Mouse (Mus musculus): ENCODE data around the gene Des. TPM values are rescaled to one million over a fixed set of nuclear protein-coding genes. Genes with fewer than 3 reads are reported as not detected.

Gene Des
- polyA plus RNA-seq, 2 experiments: 53.7 to 78.6 TPM

GRCm38 (mm10) chr1:75413749-75414148, 53.6 kb downstream of the Des start:
- ATAC-seq (ENCODE audit: low FRiP score, low read depth) (no peak), DNase-seq (ENCODE audit: low spot score) (no peak)
- 71% methylated on average over 3 of the region's 3 CpGs for WGBS
- no peaks in the 10 kb centered on the region for H3K27me3 ChIP-seq (ENCODE audit: control insufficient read depth, insufficient read depth, low read length)
- no peaks in the 10 kb centered on the region for H3K9me3 ChIP-seq (ENCODE audit: control insufficient read depth, low read length)
- no peak overlapping the region for H3K4me3 ChIP-seq (replicated peaks; ENCODE audit: low read length)
- peaks cover 34% of the 10 kb centered on the region for H3K36me3 ChIP-seq (ENCODE audit: control insufficient read depth, insufficient read depth, low read length)
- TF ChIP-seq POLR2A (IDR thresholded peaks at IDR 0.05; ENCODE audit: borderline replicate concordance, extremely low read depth, insufficient read depth, insufficient read length): no peak
- H3K9ac ChIP-seq (ENCODE audit: low read depth, low read length, severe bottlenecking): no peak overlapping the region
- H3K4me1 ChIP-seq (ENCODE audit: control insufficient read depth, insufficient read depth, low read length): no peaks in the 10 kb centered on the region
- no peak overlapping the region for H3K4me2 ChIP-seq (replicated peaks; ENCODE audit: low read depth, low read length, severe bottlenecking)
- H3K27ac ChIP-seq (replicated peaks; ENCODE audit: low read depth, low read length): no peak overlapping the region

Other genes with a start within 250 kb of the Des start
- gene Nhej1, start 235.1 kb upstream of the Des start, polyA plus RNA-seq (2012; rRNA removed): 4.4 and 4.8 TPM in 2 replicates
- 7.8 and 10.8 TPM in 2 replicates for gene Nhej1, start 235.1 kb upstream of the Des start, polyA plus RNA-seq (2014; fragmentation: Nextera tagmentation; extraction: Ambion mirVana)
- 0.55 and 0.58 TPM in 2 replicates for gene Slc23a3, start 226.4 kb upstream of the Des start, polyA plus RNA-seq (2012; rRNA removed)
- 0.11 and 0.12 TPM in 2 replicates for gene Slc23a3, start 226.4 kb upstream of the Des start, polyA plus RNA-seq (2014; fragmentation: Nextera tagmentation; extraction: Ambion mirVana)
- gene Cnppd1, start 217.6 kb upstream of the Des start, polyA plus RNA-seq (2012; rRNA removed): 48.1 and 56.7 TPM in 2 replicates
- 37.8 and 39.7 TPM in 2 replicates for gene Cnppd1, start 217.6 kb upstream of the Des start, polyA plus RNA-seq (2014; fragmentation: Nextera tagmentation; extraction: Ambion mirVana)
- gene Retreg2, start 217.6 kb upstream of the Des start, polyA plus RNA-seq (2012; rRNA removed): 74.8 and 101 TPM in 2 replicates
- 46.4 and 48.1 TPM in 2 replicates for gene Retreg2, start 217.6 kb upstream of the Des start, polyA plus RNA-seq (2014; fragmentation: Nextera tagmentation; extraction: Ambion mirVana)
- 53.2 and 58.5 TPM in 2 replicates for gene Zfand2b, start 191.7 kb upstream of the Des start, polyA plus RNA-seq (2012; rRNA removed)
- gene Zfand2b, start 191.7 kb upstream of the Des start, polyA plus RNA-seq (2014; fragmentation: Nextera tagmentation; extraction: Ambion mirVana): 40.2 TPM in 2 replicates
- 27.3 and 34.2 TPM in 2 replicates for gene Abcb6, start 179.9 kb upstream of the Des start, polyA plus RNA-seq (2012; rRNA removed)
- gene Abcb6, start 179.9 kb upstream of the Des start, polyA plus RNA-seq (2014; fragmentation: Nextera tagmentation; extraction: Ambion mirVana): 29.7 and 34.1 TPM in 2 replicates
- gene Ankzf1, start 168.2 kb upstream of the Des start, polyA plus RNA-seq (2012; rRNA removed): 34.1 and 34.7 TPM in 2 replicates
- 19.2 and 23.2 TPM in 2 replicates for gene Ankzf1, start 168.2 kb upstream of the Des start, polyA plus RNA-seq (2014; fragmentation: Nextera tagmentation; extraction: Ambion mirVana)
- 46.1 and 62.3 TPM in 2 replicates for gene Atg9a, start 168.1 kb upstream of the Des start, polyA plus RNA-seq (2012; rRNA removed)
- 31.5 and 33.9 TPM in 2 replicates for gene Atg9a, start 168.1 kb upstream of the Des start, polyA plus RNA-seq (2014; fragmentation: Nextera tagmentation; extraction: Ambion mirVana)
- gene Glb1l, start 149.5 kb upstream of the Des start, polyA plus RNA-seq (2012; rRNA removed): 41.4 and 46.0 TPM in 2 replicates
- 17.7 and 18.2 TPM in 2 replicates for gene Glb1l, start 149.5 kb upstream of the Des start, polyA plus RNA-seq (2014; fragmentation: Nextera tagmentation; extraction: Ambion mirVana)
- gene Stk16, start 149.5 kb upstream of the Des start, polyA plus RNA-seq (2012; rRNA removed): 245 and 269 TPM in 2 replicates
- 110 and 118 TPM in 2 replicates for gene Stk16, start 149.5 kb upstream of the Des start, polyA plus RNA-seq (2014; fragmentation: Nextera tagmentation; extraction: Ambion mirVana)
- gene Tuba4a, start 140.5 kb upstream of the Des start, polyA plus RNA-seq (2012; rRNA removed): 20.9 and 25.1 TPM in 2 replicates
- gene Tuba4a, start 140.5 kb upstream of the Des start, polyA plus RNA-seq (2014; fragmentation: Nextera tagmentation; extraction: Ambion mirVana): 38.5 and 55.9 TPM in 2 replicates
- not detected in 2 replicates for gene A630095N17Rik, start 128.2 kb upstream of the Des start, polyA plus RNA-seq (2012; rRNA removed)
- gene A630095N17Rik, start 128.2 kb upstream of the Des start, polyA plus RNA-seq (2014; fragmentation: Nextera tagmentation; extraction: Ambion mirVana): not detected in 2 replicates
- gene Dnajb2, start 123.9 kb upstream of the Des start, polyA plus RNA-seq (2012; rRNA removed): 41.9 and 44.9 TPM in 2 replicates
- gene Dnajb2, start 123.9 kb upstream of the Des start, polyA plus RNA-seq (2014; fragmentation: Nextera tagmentation; extraction: Ambion mirVana): 20.4 and 22.4 TPM in 2 replicates
- gene Ptprn, start 95.8 kb upstream of the Des start, polyA plus RNA-seq (2012; rRNA removed): 0.42 and 0.54 TPM in 2 replicates
- gene Ptprn, start 95.8 kb upstream of the Des start, polyA plus RNA-seq (2014; fragmentation: Nextera tagmentation; extraction: Ambion mirVana): 0.12 and 0.44 TPM in 2 replicates
- 0.16 TPM in 1 of 2 replicates, not detected in the other for gene Resp18, start 81.9 kb upstream of the Des start, polyA plus RNA-seq (2012; rRNA removed)
- not detected in 2 replicates for gene Resp18, start 81.9 kb upstream of the Des start, polyA plus RNA-seq (2014; fragmentation: Nextera tagmentation; extraction: Ambion mirVana)
- gene Dnpep, start 42.3 kb upstream of the Des start, polyA plus RNA-seq (2012; rRNA removed): 126 and 142 TPM in 2 replicates
- 112 and 115 TPM in 2 replicates for gene Dnpep, start 42.3 kb upstream of the Des start, polyA plus RNA-seq (2014; fragmentation: Nextera tagmentation; extraction: Ambion mirVana)
- 77.9 and 114 TPM in 2 replicates for gene Speg, start 15.0 kb downstream of the Des start, polyA plus RNA-seq (2012; rRNA removed)
- 15.3 and 21.8 TPM in 2 replicates for gene Speg, start 15.0 kb downstream of the Des start, polyA plus RNA-seq (2014; fragmentation: Nextera tagmentation; extraction: Ambion mirVana)
- 144 and 199 TPM in 2 replicates for gene Gmppa, start 75.6 kb downstream of the Des start, polyA plus RNA-seq (2012; rRNA removed)
- gene Gmppa, start 75.6 kb downstream of the Des start, polyA plus RNA-seq (2014; fragmentation: Nextera tagmentation; extraction: Ambion mirVana): 71.8 and 74.9 TPM in 2 replicates
- 0.35 and 0.72 TPM in 2 replicates for gene Asic4, start 90.1 kb downstream of the Des start, polyA plus RNA-seq (2012; rRNA removed)
- gene Asic4, start 90.1 kb downstream of the Des start, polyA plus RNA-seq (2014; fragmentation: Nextera tagmentation; extraction: Ambion mirVana): 0.10 and 0.15 TPM in 2 replicates
- gene Chpf, start 119.0 kb downstream of the Des start, polyA plus RNA-seq (2012; rRNA removed): 104 and 148 TPM in 2 replicates
- gene Chpf, start 119.0 kb downstream of the Des start, polyA plus RNA-seq (2014; fragmentation: Nextera tagmentation; extraction: Ambion mirVana): 61.6 and 65.0 TPM in 2 replicates
- 1.4 and 2.0 TPM in 2 replicates for gene Tmem198, start 119.2 kb downstream of the Des start, polyA plus RNA-seq (2012; rRNA removed)
- gene Tmem198, start 119.2 kb downstream of the Des start, polyA plus RNA-seq (2014; fragmentation: Nextera tagmentation; extraction: Ambion mirVana): 0.51 and 1.1 TPM in 2 replicates
- gene Obsl1, start 146.1 kb downstream of the Des start, polyA plus RNA-seq (2012; rRNA removed): 315 and 381 TPM in 2 replicates
- gene Obsl1, start 146.1 kb downstream of the Des start, polyA plus RNA-seq (2014; fragmentation: Nextera tagmentation; extraction: Ambion mirVana): 108 and 120 TPM in 2 replicates
- gene Inha, start 146.7 kb downstream of the Des start, polyA plus RNA-seq (2012; rRNA removed): 64.2 and 89.2 TPM in 2 replicates
- 10.0 and 10.5 TPM in 2 replicates for gene Inha, start 146.7 kb downstream of the Des start, polyA plus RNA-seq (2014; fragmentation: Nextera tagmentation; extraction: Ambion mirVana)
- 37.2 and 53.6 TPM in 2 replicates for gene Stk11ip, start 161.2 kb downstream of the Des start, polyA plus RNA-seq (2012; rRNA removed)
- 15.4 and 19.0 TPM in 2 replicates for gene Stk11ip, start 161.2 kb downstream of the Des start, polyA plus RNA-seq (2014; fragmentation: Nextera tagmentation; extraction: Ambion mirVana)
- gene Slc4a3, start 185.9 kb downstream of the Des start, polyA plus RNA-seq (2012; rRNA removed): 101 and 137 TPM in 2 replicates
- gene Slc4a3, start 185.9 kb downstream of the Des start, polyA plus RNA-seq (2014; fragmentation: Nextera tagmentation; extraction: Ambion mirVana): 21.5 and 28.7 TPM in 2 replicates